In genomic region chr1:60746153-60746552, GRCm38 (mm10) we compare ENCODE assay signal across 11 mouse cellular contexts. TPM values are rescaled to one million over a fixed set of nuclear protein-coding genes. Genes with fewer than 3 reads are reported as not detected.
DNase-seq lines count a peak whose midpoint lies in the region; ATAC-seq lines count a peak whose summit lies in the region.
"Had no signal": no experiment of that assay in that cellular context is flagged by ENCODE, and none has a peak within 500 bp of the region (broad histone marks: within the 10 kb centered on the region; RNA-seq: fewer than 3 reads in every experiment).

No protein-coding gene starts in this region.

- no peak for ATAC-seq in heart, embryonic 13.5 days (ENCODE audit: extremely low read depth, insufficient number of reproducible peaks, low FRiP score, low TSS enrichment)
- no peak for ATAC-seq in heart, embryonic 11.5 days (replicated peaks; ENCODE audit: insufficient number of reproducible peaks, low FRiP score, low TSS enrichment)
- peak; percentile 98 for ATAC-seq in granulocyte monocyte progenitor cell, adult 5-6 weeks (replicated peaks; ENCODE audit: poor library complexity, severe bottlenecking)
- ATAC-seq in neutrophil, adult 5-6 weeks (ENCODE audit: extremely low read depth, insufficient number of reproducible peaks, low FRiP score, poor library complexity, severe bottlenecking) = peak; percentile 70
- ATAC-seq: midbrain, embryonic 13.5 days had no signal

- H3K36me3 ChIP-seq in heart, embryonic 13.5 days = no peaks in the 10 kb centered on the region
- H3K36me3 ChIP-seq in heart, embryonic 11.5 days (ENCODE audit: control insufficient read depth, insufficient read depth, low read length) = no peaks in the 10 kb centered on the region
- H3K36me3 ChIP-seq: forebrain, embryonic 10.5 days; midbrain, embryonic 13.5 days had no signal

- peak; percentile 95 for DNase-seq in CD4-positive helper T cell, adult 2 months (ENCODE audit: low read depth, low spot score)
- no peak for DNase-seq in frontal cortex, postnatal 14 days (ENCODE audit: low spot score in 2 of 2)
- no peak for DNase-seq in layer of hippocampus, adult 11-12 months (ENCODE audit: low spot score)
- DNase-seq in kidney, postnatal 4 days = no peak

- no peak overlapping the region for H3K4me2 ChIP-seq in heart, embryonic 13.5 days
- H3K4me2 ChIP-seq in heart, embryonic 11.5 days = no peak overlapping the region
- H3K4me2 ChIP-seq: midbrain, embryonic 13.5 days had no signal

- H3K27me3 ChIP-seq in heart, embryonic 13.5 days (replicated peaks) = no peaks in the 10 kb centered on the region
- no peaks in the 10 kb centered on the region for H3K27me3 ChIP-seq in heart, embryonic 11.5 days (ENCODE audit: control insufficient read depth, insufficient read depth, low read length)
- H3K27me3 ChIP-seq: midbrain, embryonic 13.5 days had no signal

- peak overlapping the region; percentile 67; the same call in 1 of the 2 replicates for H3K27ac ChIP-seq in heart, embryonic 13.5 days (replicated peaks)
- no peak overlapping the region for H3K27ac ChIP-seq in heart, embryonic 11.5 days (ENCODE audit: low read depth, low read length)
- H3K27ac ChIP-seq: forebrain, embryonic 10.5 days; midbrain, embryonic 13.5 days had no signal

- no peak overlapping the region for H3K4me3 ChIP-seq in heart, embryonic 13.5 days
- no peak overlapping the region for H3K4me3 ChIP-seq in heart, embryonic 11.5 days (ENCODE audit: low read depth, low read length)
- H3K4me3 ChIP-seq: forebrain, embryonic 10.5 days; heart, adult 2 months; midbrain, embryonic 13.5 days had no signal

- H3K9me3 ChIP-seq in heart, embryonic 13.5 days = no peaks in the 10 kb centered on the region
- H3K9me3 ChIP-seq in heart, embryonic 11.5 days (replicated peaks; ENCODE audit: control insufficient read depth, low read length) = no peaks in the 10 kb centered on the region
- H3K9me3 ChIP-seq: forebrain, embryonic 10.5 days; midbrain, embryonic 13.5 days had no signal

- 54% methylated on average over 2 of the region's 2 CpGs for WGBS in heart, embryonic 13.5 days
- WGBS in heart, embryonic 11.5 days (ENCODE audit: insufficient replicate concordance) = 62% methylated on average over 2 of the region's 2 CpGs

- peaks cover 20% of the 10 kb centered on the region for H3K4me1 ChIP-seq in heart, embryonic 13.5 days
- H3K4me1 ChIP-seq in heart, embryonic 11.5 days (ENCODE audit: control insufficient read depth, insufficient read depth, low read length) = 0 out of 2 replicates have a peak, but pooled peaks cover 9% of the 10 kb centered on the region
- H3K4me1 ChIP-seq: forebrain, embryonic 10.5 days; midbrain, embryonic 13.5 days had no signal

- no peak overlapping the region for H3K9ac ChIP-seq in heart, embryonic 13.5 days
- H3K9ac ChIP-seq in heart, embryonic 11.5 days (ENCODE audit: low read depth, low read length) = no peak overlapping the region
- H3K9ac ChIP-seq: midbrain, embryonic 13.5 days had no signal

RNA-seq across cellular contexts. Expression of gene Cd28, which starts 29.6 kb away (rescaled TPM):
- 0.25 and 0.31 TPM in 2 replicates for polyA plus RNA-seq in heart, embryonic 13.5 days (2015; fragmentation: Nextera tagmentation; extraction: Ambion mirVana)
- polyA plus RNA-seq in heart, embryonic 11.5 days (2014; fragmentation: Nextera tagmentation; extraction: Ambion mirVana) = 0.07 TPM in 1 of 2 replicates, not detected in the other
- 1.4 and 3.2 TPM in 2 replicates for total RNA-seq in granulocyte monocyte progenitor cell, adult 5-6 weeks (2014; fragmentation: Nextera tagmentation)
- total RNA-seq in granulocyte monocyte progenitor cell, adult 5-6 weeks (2017) = 1.0 and 2.3 TPM in 2 replicates
- total RNA-seq in neutrophil, adult 5-6 weeks (2017) = 13.5 and 15.8 TPM in 2 replicates

Comparison
In these comparisons a context has a peak if more than half of its experiments do, and no peak if none do; other contexts are left out.
1. ATAC-seq: peak in granulocyte monocyte progenitor cell, adult 5-6 weeks (single experiment) and neutrophil, adult 5-6 weeks (single experiment); none in heart, embryonic 13.5 days (single experiment) and heart, embryonic 11.5 days (single experiment).